22 mouse cellular contexts compared by ENCODE assay signal in genomic region chr14:47169677-47170410, GRCm38 (mm10). TPM values are rescaled to one million over a fixed set of nuclear protein-coding genes. Genes with fewer than 3 reads are reported as not detected.
A peak's percentile ranks its signal among the peaks of the same experiment; 100 is the strongest.
DNase-seq lines count a peak whose midpoint lies in the region.
"Had no signal": no experiment of that assay in that cellular context is flagged by ENCODE, and none has a peak within 500 bp of the region (broad histone marks: within the 10 kb centered on the region; RNA-seq: fewer than 3 reads in every experiment).

No protein-coding gene starts in this region.

- no peaks in the 10 kb centered on the region for H3K27me3 ChIP-seq in splenic B cell, adult 2 months (ENCODE audit: control insufficient read depth, insufficient read depth, low read length, poor library complexity, severe bottlenecking)
- H3K27me3 ChIP-seq: embryonic facial prominence, embryonic 15.5 days; limb, embryonic 12.5 days; liver, embryonic 12.5 days had no signal

- peak; percentile 11 for DNase-seq in ovary, adult 18-20 months (ENCODE audit: low spot score)
- DNase-seq in ovary, postnatal 36 days (ENCODE audit: low spot score): no peak
- DNase-seq in MN1 (ENCODE audit: low spot score): peak; percentile 30
- DNase-seq in adrenal gland, postnatal 36 days: peak; percentile 62 to 68
- peak; percentile 69 for DNase-seq in splenic B cell, adult 2 months (ENCODE audit: low read depth, low spot score)
- DNase-seq in kidney, postnatal 10 days: no peak
- DNase-seq in kidney, adult 9 months: no peak
- DNase-seq in heart, adult 8-10 months (ENCODE audit: low spot score): no peak
- DNase-seq: cerebellum, adult 11-12 months; cerebellum, postnatal 14 days; gastrocnemius, postnatal 25 days; heart, postnatal 10 days; kidney, adult 2 months; kidney, postnatal 25 days; lung, adult 2 months; lung, postnatal 36 days; thymus, adult 2 months had no signal

- H3K36me3 ChIP-seq in splenic B cell, adult 2 months (ENCODE audit: control insufficient read depth, insufficient read depth, low read length, poor library complexity, severe bottlenecking): no peaks in the 10 kb centered on the region; the same call in 1 of the 2 replicates
- H3K36me3 ChIP-seq: embryonic facial prominence, embryonic 15.5 days; heart, embryonic 10.5 days; limb, embryonic 12.5 days; liver, embryonic 12.5 days; midbrain, embryonic 10.5 days had no signal

RNA-seq across cellular contexts. Expression of gene Gch1, which starts 19.4 kb away (rescaled TPM):
- total RNA-seq in adrenal gland, postnatal 36 days (2021): 10 to 100 TPM; 75.6 to 78.0 TPM
- 1 to 10 TPM; 5.5 to 6.8 (median 6.4) TPM for total RNA-seq in heart, adult 8-10 months (2022)

Comparison
In these comparisons a context has a peak if more than half of its experiments do, and no peak if none do; other contexts are left out.
1. DNase-seq: peak in ovary, adult 18-20 months (single experiment), MN1 (single experiment), adrenal gland, postnatal 36 days (2 of 2) and splenic B cell, adult 2 months (single experiment); none in ovary, postnatal 36 days (single experiment), kidney, postnatal 10 days (single experiment), kidney, adult 9 months (single experiment) and heart, adult 8-10 months (single experiment).
2. RNA of gene Gch1, which starts 19.4 kb away (total RNA-seq): 75.6 to 78.0 TPM in adrenal gland, postnatal 36 days; 5.5 to 6.8 TPM in heart, adult 8-10 months; every median in the first group is over 4 times any median in the second.